Mouse (Mus musculus): ENCODE data around the gene Sh3kbp1.

- no peak for TF ChIP-seq CTCF (IDR thresholded peaks at IDR 0.05; ENCODE audit: extremely low read depth, insufficient read depth, insufficient read length, insufficient replicate concordance)
- TF ChIP-seq POLR2A (IDR thresholded peaks at IDR 0.05; ENCODE audit: low read depth, low read length): no peak
Measured at GRCm38 (mm10) chrX:159672466-159672865, 45.4 kb downstream of the Sh3kbp1 start.

Data from spleen, adult 2 months (tissue).